Mouse (Mus musculus) liver, embryonic 15.5 days (tissue): ENCODE data around the gene B4galt2. TPM values are rescaled to one million over a fixed set of nuclear protein-coding genes. Genes with fewer than 3 reads are reported as not detected.

Experiments used
- ATAC-seq: fragments of 200-750 bp; cut with Nextera tagmentation; 2 replicates; pipeline ENCODE4 v1.8.0; 2017; ENCODE audit warnings: moderate number of reproducible peaks, mild to moderate bottlenecking, moderate library complexity; ENCODE audit not compliant: insufficient read depth
- H3K27ac ChIP-seq: fragments of 300-500 bp; sonication (generic); replicated peaks from 2 replicates; pipeline ENCODE4 v1.5.1; 2015; ENCODE audit warnings: mild to moderate bottlenecking, inconsistent platforms
- H3K27me3 ChIP-seq: fragments of 300-500 bp; sonication (generic); 2 replicates; pipeline ENCODE4 v1.6.1; 2015; ENCODE audit warnings: mild to moderate bottlenecking, inconsistent platforms
- H3K36me3 ChIP-seq: fragments of 300-500 bp; sonication (generic); replicated peaks from 2 replicates; pipeline ENCODE4 v1.6.1; 2015; ENCODE audit warnings: moderate library complexity, mild to moderate bottlenecking, inconsistent platforms
- H3K4me1 ChIP-seq: fragments of 300-500 bp; sonication (generic); replicated peaks from 2 replicates; pipeline ENCODE4 v1.6.1; 2015; ENCODE audit warnings: inconsistent platforms
- H3K4me2 ChIP-seq: fragments of 300-500 bp; sonication (generic); 2 replicates; pipeline ENCODE4 v1.6.1; 2015; ENCODE audit warnings: moderate library complexity, mild to moderate bottlenecking, inconsistent platforms
- H3K4me3 ChIP-seq: fragments of 300-500 bp; sonication (generic); replicated peaks from 2 replicates; pipeline ENCODE4 v1.5.1; 2015; ENCODE audit warnings: mild to moderate bottlenecking, inconsistent platforms
- H3K9ac ChIP-seq: fragments of 300-500 bp; sonication (generic); 2 replicates; pipeline ENCODE4 v1.6.1; 2015; ENCODE audit warnings: moderate library complexity, mild to moderate bottlenecking, inconsistent platforms
- H3K9me3 ChIP-seq: fragments of 300-500 bp; sonication (generic); replicated peaks from 2 replicates; pipeline ENCODE4 v1.6.1; 2016; ENCODE audit warnings: inconsistent platforms
- WGBS: fragments of 180-500 bp; shearing (Covaris S2); methylation state at CpG from one replicate; pipeline ENCODE4 v1.1.7; 2015; ENCODE audit warnings: mixed read lengths; ENCODE audit not compliant: insufficient replicate concordance; 5-methylcytosine and 5-hydroxymethylcytosine counted together
- polyA plus RNA-seq: library from polyadenylated mRNA; unstranded; fragments of >200 nt; fragmentation: Nextera tagmentation; extraction: Ambion mirVana; gene quantifications from 2 replicates; pipeline ENCODE4 v1.2.1, GENCODE M21; 2015

Gene B4galt2
- polyA plus RNA-seq, 1 experiment from 2014 or later, result 1.0 TPM

DNA sequence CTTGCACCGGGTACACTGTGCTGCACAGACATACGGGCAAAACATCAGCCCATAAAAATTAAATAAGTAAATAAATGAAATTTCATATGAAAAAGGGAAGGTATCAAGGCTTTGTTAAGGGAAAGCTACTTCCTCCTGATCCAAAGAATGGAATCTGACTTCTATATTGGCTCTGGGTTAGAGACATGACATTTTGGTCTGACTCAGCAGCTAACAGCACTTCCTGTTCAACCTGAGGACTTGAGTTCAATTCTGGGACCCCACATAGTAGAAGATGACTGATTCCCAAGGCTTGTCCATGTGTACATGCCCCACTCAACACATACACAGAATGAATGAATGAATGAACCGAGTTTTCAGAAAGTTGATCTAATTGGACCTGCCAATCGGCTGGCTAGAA is 34.6 kb upstream of the B4galt2 start:
- Histone ChIP-seq H3K27me3 (peaks cover 21% of the 10 kb centered on the region), H3K27ac (no peak overlapping the region), H3K9ac (no peak overlapping the region), H3K4me1 (peaks cover 53% of the 10 kb centered on the region), H3K4me3 (no peak overlapping the region), H3K9me3 (no peaks in the 10 kb centered on the region), H3K36me3 (no peaks in the 10 kb centered on the region), H3K4me2 (no peak overlapping the region)
- WGBS, result 71% methylated on average over 4 of the region's 4 CpGs
- no peak for ATAC-seq

DNA sequence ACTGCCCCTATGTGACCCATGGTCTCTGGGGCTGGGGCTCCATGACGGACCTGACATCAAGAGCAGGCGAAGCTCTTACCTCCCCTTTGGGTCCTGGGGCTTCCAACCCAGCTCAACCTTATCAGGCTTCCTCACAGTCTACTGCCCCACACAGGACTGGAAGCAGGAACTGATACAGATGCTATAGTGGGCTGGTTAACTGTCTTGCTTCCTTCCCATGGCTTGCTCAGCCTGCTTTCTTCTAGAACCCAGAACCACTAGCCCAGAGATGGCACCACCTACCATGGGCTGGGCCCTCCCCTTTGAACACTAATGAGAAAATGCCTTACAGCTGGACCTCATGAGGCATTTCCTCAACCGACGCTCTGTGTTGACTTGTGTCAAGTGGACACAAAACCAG is 34.1 kb upstream of the B4galt2 start:
- Histone ChIP-seq H3K4me1 (peaks cover 57% of the 10 kb centered on the region), H3K9me3 (no peaks in the 10 kb centered on the region), H3K4me2 (no peak overlapping the region), H3K27me3 (peaks cover 17% of the 10 kb centered on the region), H3K9ac (no peak overlapping the region), H3K27ac (no peak overlapping the region), H3K4me3 (no peak overlapping the region), H3K36me3 (0 out of 2 replicates have a peak, but pooled peaks cover 1% of the 10 kb centered on the region)
- 47% methylated on average over 4 of the region's 4 CpGs for WGBS
- no peak for ATAC-seq

DNA sequence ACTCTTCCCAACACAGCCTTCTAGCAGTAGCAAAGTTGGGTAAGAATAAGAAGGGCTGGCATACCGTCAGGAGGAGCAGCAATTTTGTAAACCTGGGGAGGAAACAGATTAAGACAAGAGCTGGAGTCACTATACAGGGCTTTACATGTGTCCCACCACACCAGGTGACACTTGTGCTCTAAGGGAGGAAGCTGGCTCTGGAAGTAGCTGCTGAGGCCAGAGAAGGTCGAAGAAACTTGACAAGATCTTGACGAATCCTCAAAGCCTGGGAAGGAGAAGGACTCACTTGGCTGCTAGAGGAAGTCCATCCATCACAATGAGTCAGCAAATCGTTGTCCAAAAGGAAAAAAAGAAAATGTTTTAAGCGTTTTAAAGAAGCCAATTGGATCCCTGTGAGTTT is 33.1 kb upstream of the B4galt2 start:
- peak overlapping the region; percentile 55; the same call in 1 of the 2 replicates for H3K9ac ChIP-seq
- H3K4me2 ChIP-seq, result peak overlapping the region; percentile 94
- H3K4me1 ChIP-seq, result peaks cover 66% of the 10 kb centered on the region
- WGBS, result 32% methylated on average over 5 of the region's 5 CpGs
- H3K27ac ChIP-seq, result peak overlapping the region; percentile 87; the same call in 1 of the 2 replicates
- no peaks in the 10 kb centered on the region for H3K9me3 ChIP-seq
- peaks cover 7% of the 10 kb centered on the region; the same call in 1 of the 2 replicates for H3K27me3 ChIP-seq
- H3K4me3 ChIP-seq, result peak overlapping the region; percentile 76; the same call in 1 of the 2 replicates
- ATAC-seq, result no peak
- H3K36me3 ChIP-seq, result peaks cover 11% of the 10 kb centered on the region

DNA sequence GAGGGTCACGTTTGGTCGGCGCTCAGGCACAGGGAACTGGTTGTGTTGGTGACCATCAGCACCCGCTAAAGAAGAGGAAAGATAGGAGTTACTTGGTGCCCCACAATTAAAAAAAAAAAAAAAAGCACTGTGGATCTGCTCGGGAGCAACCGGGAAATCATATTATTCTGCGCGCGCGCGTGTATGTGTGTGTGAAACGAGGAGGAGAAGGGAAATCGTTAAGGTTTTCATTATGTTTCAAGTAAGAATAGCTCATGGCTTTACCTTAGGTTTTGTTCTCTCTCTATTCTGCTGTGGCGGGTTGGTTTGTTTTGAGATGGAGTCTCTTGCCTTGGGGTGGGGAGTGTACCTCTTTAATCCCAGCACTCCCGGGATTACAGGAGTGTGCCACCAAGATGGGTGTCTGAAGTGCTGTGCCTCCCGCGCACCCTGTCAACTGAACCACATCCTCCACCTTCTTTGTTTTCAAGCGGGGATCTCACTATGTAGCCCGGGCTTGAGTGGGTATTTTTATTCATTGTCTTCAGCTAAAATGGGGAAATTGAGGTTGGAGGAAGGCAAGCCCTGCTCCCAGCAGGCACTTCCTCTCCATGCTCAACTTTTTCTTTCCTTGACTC is 32.3 kb upstream of the B4galt2 start:
- Histone ChIP-seq H3K36me3 (peaks cover 18% of the 10 kb centered on the region), H3K4me2 (peak overlapping the region; percentile 94), H3K27ac (peak overlapping the region; percentile 87), H3K4me1 (peaks cover 69% of the 10 kb centered on the region), H3K27me3 (peaks cover 1% of the 10 kb centered on the region; the same call in 1 of the 2 replicates), H3K9me3 (no peaks in the 10 kb centered on the region), H3K9ac (peak overlapping the region; percentile 55), H3K4me3 (peak overlapping the region; percentile 76)
- no peak for ATAC-seq
- WGBS, result 1% methylated on average over 19 of the region's 19 CpGs

DNA sequence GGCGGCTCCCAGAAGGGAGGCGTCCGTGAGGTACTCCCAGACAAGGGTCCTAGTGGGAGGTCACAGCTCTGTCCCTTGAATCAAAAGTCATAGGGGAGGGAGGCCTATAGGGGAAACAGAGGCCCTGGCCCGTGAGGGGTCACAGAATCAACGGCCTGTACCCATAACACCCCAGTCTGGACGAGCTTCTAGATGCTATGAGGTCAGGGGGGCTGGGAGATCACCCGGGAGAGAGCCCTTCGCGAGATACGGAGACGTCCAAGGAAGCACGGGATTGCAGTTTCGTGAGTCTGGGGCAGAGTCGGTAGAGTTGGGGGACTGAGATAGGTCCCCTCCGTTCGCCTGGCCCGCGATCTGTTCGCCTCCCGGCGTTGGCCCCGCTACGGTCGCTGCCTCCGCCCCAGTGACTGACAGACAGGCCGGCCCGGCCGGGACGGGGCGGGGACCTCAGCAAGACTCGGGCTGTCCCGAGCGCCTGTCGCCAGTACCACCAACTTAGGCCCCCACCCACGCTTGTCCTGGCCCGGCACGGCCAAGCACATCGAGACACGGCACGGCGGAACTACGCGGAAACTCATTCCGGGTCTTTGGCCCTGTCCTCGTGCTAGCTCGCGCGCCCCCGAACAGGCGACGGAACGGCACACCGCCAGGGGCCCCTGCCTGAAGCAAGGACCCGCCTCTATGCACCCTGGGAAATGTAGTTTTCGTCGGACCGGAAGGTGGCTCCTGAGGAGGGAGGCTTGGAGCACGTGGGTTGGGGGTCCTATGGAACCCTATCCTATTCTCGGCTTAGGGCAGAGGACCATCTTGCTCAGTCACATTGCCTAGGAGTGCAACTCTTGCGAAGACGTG is 31.5 kb upstream of the B4galt2 start, which contains the start of gene Ipo13:
TSS of gene Ipo13 (minus strand) at position 409 of the 852 bp plus-strand sequence.
- Histone ChIP-seq H3K9me3 (no peaks in the 10 kb centered on the region), H3K4me1 (peaks cover 69% of the 10 kb centered on the region), H3K9ac (peak within 1 kb of the TSS; percentile 79), H3K4me2 (peak within 1 kb of the TSS; percentile 94), H3K27ac (peak within 1 kb of the TSS; percentile 87), H3K27me3 (no peaks in the 10 kb centered on the region), H3K36me3 (peaks cover 22% of the 10 kb centered on the region), H3K4me3 (peak within 1 kb of the TSS; percentile 76)
- under 1% methylated on average over 61 of the region's 61 CpGs for WGBS
- ATAC-seq, result peak; percentile 95

DNA sequence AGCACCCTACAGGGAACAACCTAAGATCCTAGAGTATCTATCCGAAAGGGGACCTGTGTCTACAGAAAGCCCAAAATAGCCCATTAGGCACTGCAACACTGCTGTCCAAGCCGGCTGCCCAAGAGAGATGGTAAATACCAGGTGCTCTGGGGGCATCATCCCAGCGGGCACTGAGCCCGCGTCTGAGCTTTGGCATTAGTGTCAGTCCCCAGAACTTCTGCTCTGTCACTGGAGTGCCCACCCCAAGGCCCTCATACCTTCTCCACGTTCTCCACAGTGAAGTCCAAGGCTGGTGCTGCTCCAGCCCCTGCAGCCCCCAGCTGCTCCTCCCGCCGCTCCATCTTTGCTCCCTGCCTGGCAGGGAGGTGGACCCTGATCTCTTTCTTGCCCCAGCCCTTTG is 30.7 kb upstream of the B4galt2 start:
- no peak for ATAC-seq
- H3K27ac ChIP-seq, result peak overlapping the region; percentile 87; the same call in 1 of the 2 replicates
- 22% methylated on average over 8 of the region's 8 CpGs for WGBS
- H3K9me3 ChIP-seq, result no peaks in the 10 kb centered on the region
- H3K36me3 ChIP-seq, result peaks cover 22% of the 10 kb centered on the region
- H3K27me3 ChIP-seq, result no peaks in the 10 kb centered on the region
- H3K4me2 ChIP-seq, result peak overlapping the region; percentile 94
- peak overlapping the region; percentile 79 for H3K9ac ChIP-seq
- peak overlapping the region; percentile 76 for H3K4me3 ChIP-seq
- peaks cover 71% of the 10 kb centered on the region for H3K4me1 ChIP-seq

DNA sequence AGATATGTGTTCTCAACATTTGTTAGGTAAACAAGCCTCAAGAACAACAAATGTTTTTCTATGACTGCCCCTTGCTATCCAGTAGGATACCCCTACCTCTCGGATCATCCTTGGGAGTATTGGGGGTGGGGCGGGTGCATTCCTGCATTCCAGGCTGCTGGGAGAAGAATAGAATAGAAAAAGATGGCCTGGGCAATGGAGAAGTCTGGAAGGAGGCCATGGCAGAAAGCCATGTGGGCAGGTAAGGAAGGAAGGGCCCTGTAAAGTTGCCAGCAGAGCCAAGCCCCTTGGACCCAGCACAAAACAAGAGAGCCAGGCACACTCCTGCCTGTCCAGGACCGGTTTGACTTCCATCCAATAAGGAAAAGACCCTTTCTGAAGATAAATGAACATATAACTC is 30.1 kb upstream of the B4galt2 start:
- H3K27ac ChIP-seq, result no peak overlapping the region
- ATAC-seq, result no peak
- peak overlapping the region; percentile 94 for H3K4me2 ChIP-seq
- H3K36me3 ChIP-seq, result peaks cover 22% of the 10 kb centered on the region
- H3K4me3 ChIP-seq, result peak overlapping the region; percentile 76
- H3K9me3 ChIP-seq, result no peaks in the 10 kb centered on the region
- H3K27me3 ChIP-seq, result no peaks in the 10 kb centered on the region
- peaks cover 67% of the 10 kb centered on the region for H3K4me1 ChIP-seq
- peak overlapping the region; percentile 79; the same call in 1 of the 2 replicates for H3K9ac ChIP-seq
- WGBS, result 72% methylated on average over 3 of the region's 3 CpGs

DNA sequence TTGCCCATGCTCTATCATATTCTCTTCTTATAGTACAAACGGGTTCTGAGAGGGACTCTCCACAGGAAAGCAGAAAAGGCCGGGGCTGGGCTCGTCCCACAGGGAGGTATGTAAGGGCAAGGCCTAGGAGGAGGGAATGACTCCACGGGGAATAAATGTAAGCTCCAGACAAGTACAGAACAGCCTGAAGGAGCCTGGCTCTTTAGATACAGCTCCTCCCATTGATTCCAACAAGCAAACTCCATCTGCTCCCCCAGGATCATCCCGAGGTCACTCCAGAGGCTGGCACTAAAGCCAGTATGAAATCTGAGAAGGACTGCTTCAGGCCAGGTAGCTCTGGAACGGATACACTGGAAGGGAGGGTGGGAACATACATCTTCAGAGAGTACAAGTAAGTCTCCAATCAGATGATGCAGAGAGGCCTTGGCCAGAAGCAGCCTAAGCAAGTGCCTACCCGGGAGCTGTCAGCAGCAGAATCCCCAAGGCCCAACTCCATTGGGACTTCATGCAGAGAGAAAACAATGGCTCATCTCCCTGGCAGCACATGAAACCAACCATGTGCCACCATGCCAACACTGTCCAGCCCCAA is 29.5 kb upstream of the B4galt2 start:
- 78% methylated on average over 7 of the region's 7 CpGs for WGBS
- H3K27ac ChIP-seq, result no peak overlapping the region
- peaks cover 61% of the 10 kb centered on the region for H3K4me1 ChIP-seq
- H3K4me2 ChIP-seq, result peak overlapping the region; percentile 94
- no peak overlapping the region for H3K9ac ChIP-seq
- H3K27me3 ChIP-seq, result no peaks in the 10 kb centered on the region
- H3K4me3 ChIP-seq, result peak overlapping the region; percentile 76
- no peak for ATAC-seq
- H3K9me3 ChIP-seq, result no peaks in the 10 kb centered on the region
- peaks cover 24% of the 10 kb centered on the region for H3K36me3 ChIP-seq

DNA sequence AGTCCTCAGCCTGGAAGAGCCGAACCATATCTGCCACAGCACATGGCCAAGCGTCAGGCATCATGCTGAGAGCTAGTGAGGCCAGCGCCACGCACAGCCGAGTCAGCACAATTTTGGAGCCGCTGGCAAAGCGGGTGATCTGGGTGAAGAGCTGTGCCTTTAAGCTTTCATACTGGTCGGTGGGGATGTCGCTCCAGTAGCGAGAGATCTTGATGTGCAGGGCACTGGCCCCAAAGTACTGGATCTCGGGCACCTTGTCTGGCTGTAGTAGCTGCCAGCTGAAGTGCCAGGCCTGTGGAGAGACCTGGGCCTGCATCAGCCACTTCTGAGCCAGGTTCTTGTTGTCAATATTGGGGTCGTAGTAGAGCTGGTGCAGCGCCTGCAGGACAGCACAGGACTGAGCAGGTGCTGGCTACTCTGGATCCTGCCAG is 28.9 kb upstream of the B4galt2 start:
- H3K36me3 ChIP-seq, result peaks cover 25% of the 10 kb centered on the region
- H3K4me2 ChIP-seq, result no peak overlapping the region
- no peak overlapping the region for H3K27ac ChIP-seq
- H3K27me3 ChIP-seq, result no peaks in the 10 kb centered on the region
- peaks cover 54% of the 10 kb centered on the region for H3K4me1 ChIP-seq
- H3K9me3 ChIP-seq, result no peaks in the 10 kb centered on the region
- no peak overlapping the region for H3K9ac ChIP-seq
- ATAC-seq, result no peak
- WGBS, result 84% methylated on average over 13 of the region's 13 CpGs
- H3K4me3 ChIP-seq, result no peak overlapping the region

DNA sequence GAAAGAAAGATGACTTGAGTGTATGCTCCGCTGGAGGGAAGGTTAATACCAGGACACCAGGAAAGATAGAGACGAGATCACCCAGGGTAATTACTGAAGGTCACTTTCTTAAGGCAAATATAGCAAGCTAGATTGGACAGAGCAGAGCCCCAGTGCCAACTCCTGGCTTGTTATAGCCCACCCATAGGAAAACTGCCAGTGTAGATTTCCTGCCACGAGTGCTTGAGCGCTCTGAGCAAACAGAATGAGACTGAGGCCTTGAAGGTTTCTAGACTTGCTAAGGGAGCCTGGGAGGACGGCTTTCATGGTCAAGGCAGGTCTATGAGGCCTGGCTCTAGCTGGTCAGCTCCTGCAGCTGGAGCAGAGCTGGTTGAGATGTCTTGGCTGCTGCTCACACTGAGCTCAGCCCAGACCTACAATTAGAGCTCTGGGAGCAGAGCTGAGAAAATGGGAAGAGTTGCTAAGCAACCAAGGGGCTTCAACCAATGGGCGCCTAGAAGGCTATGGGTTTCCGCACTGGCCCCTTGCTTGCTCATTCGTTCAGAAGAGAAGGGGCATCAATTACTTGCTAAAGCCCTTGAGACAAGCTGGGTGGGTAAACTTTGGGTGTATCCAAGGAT is 25.7 kb upstream of the B4galt2 start:
- ATAC-seq, result no peak
- H3K9ac ChIP-seq, result no peak overlapping the region
- no peaks in the 10 kb centered on the region for H3K9me3 ChIP-seq
- H3K36me3 ChIP-seq, result peaks cover 53% of the 10 kb centered on the region
- no peak overlapping the region for H3K27ac ChIP-seq
- H3K4me1 ChIP-seq, result peaks cover 31% of the 10 kb centered on the region
- no peak overlapping the region for H3K4me3 ChIP-seq
- no peaks in the 10 kb centered on the region for H3K27me3 ChIP-seq
- 77% methylated on average over 8 of the region's 8 CpGs for WGBS
- H3K4me2 ChIP-seq, result no peak overlapping the region
